Mouse (Mus musculus): Measurements from ENCODE around the gene Maea.
"Not testable (repeated sequence)": the region's sequence is repeated elsewhere in the genome, so short reads cannot be mapped to it uniquely, and the experiment has no call there.

Gene Maea

GRCm38 (mm10) chr5:33335273-33335976, at the start of gene Maea:
Gene Maea, plus strand, starts transcription at chr5:33335509.
- peak; percentile 94 for DNase-seq (ENCODE audit: extremely low read depth, insufficient read length, low spot score)

GRCm38 (mm10) chr5:33293796-33294430, 41.4 kb upstream of the Maea start:
- DNase-seq (ENCODE audit: extremely low read depth, insufficient read length, low spot score) = no peak

GRCm38 (mm10) chr5:33297164-33297563, 38.1 kb upstream of the Maea start:
- no peak for DNase-seq (ENCODE audit: extremely low read depth, insufficient read length, low spot score)

GRCm38 (mm10) chr5:33301801-33302200, 33.5 kb upstream of the Maea start:
- DNase-seq (ENCODE audit: extremely low read depth, insufficient read length, low spot score) = no peak

- no peak for DNase-seq (ENCODE audit: extremely low read depth, insufficient read length, low spot score)
Measured at GRCm38 (mm10) chr5:33310704-33311462, 24.4 kb upstream of the Maea start.

GRCm38 (mm10) chr5:33312192-33312591, 23.1 kb upstream of the Maea start:
- DNase-seq (ENCODE audit: extremely low read depth, insufficient read length, low spot score) = no peak

GRCm38 (mm10) chr5:33324491-33324890, 10.8 kb upstream of the Maea start:
- no peak for DNase-seq (ENCODE audit: extremely low read depth, insufficient read length, low spot score)

- no peak for DNase-seq (ENCODE audit: extremely low read depth, insufficient read length, low spot score)
Measured at GRCm38 (mm10) chr5:33334381-33335272, 682 bp upstream of the Maea start.

GRCm38 (mm10) chr5:33335977-33336360, 660 bp downstream of the Maea start:
- peak; percentile 71 for DNase-seq (ENCODE audit: extremely low read depth, insufficient read length, low spot score)

GRCm38 (mm10) chr5:33337206-33337605, 1.9 kb downstream of the Maea start:
- peak; percentile 33 for DNase-seq (ENCODE audit: extremely low read depth, insufficient read length, low spot score)

GRCm38 (mm10) chr5:33341165-33341564, 5.9 kb downstream of the Maea start:
- DNase-seq (ENCODE audit: extremely low read depth, insufficient read length, low spot score) = no peak

GRCm38 (mm10) chr5:33342248-33342647, 6.9 kb downstream of the Maea start:
- DNase-seq (ENCODE audit: extremely low read depth, insufficient read length, low spot score) = not testable (repeated sequence)

GRCm38 (mm10) chr5:33342821-33343220, 7.5 kb downstream of the Maea start:
- peak; percentile 27 for DNase-seq (ENCODE audit: extremely low read depth, insufficient read length, low spot score)

GRCm38 (mm10) chr5:33343571-33343970, 8.3 kb downstream of the Maea start:
- no peak for DNase-seq (ENCODE audit: extremely low read depth, insufficient read length, low spot score)

GRCm38 (mm10) chr5:33344070-33344469, 8.8 kb downstream of the Maea start:
- DNase-seq (ENCODE audit: extremely low read depth, insufficient read length, low spot score) = no peak

GRCm38 (mm10) chr5:33347620-33348019, 12.3 kb downstream of the Maea start:
- no peak for DNase-seq (ENCODE audit: extremely low read depth, insufficient read length, low spot score)

GRCm38 (mm10) chr5:33349205-33349604, 13.9 kb downstream of the Maea start:
- no peak for DNase-seq (ENCODE audit: extremely low read depth, insufficient read length, low spot score)

- no peak for DNase-seq (ENCODE audit: extremely low read depth, insufficient read length, low spot score)
Measured at GRCm38 (mm10) chr5:33349706-33350105, 14.4 kb downstream of the Maea start.

- DNase-seq (ENCODE audit: extremely low read depth, insufficient read length, low spot score) = no peak
Measured at GRCm38 (mm10) chr5:33351556-33352272, 16.4 kb downstream of the Maea start.

GRCm38 (mm10) chr5:33352273-33352645, 16.9 kb downstream of the Maea start:
- DNase-seq (ENCODE audit: extremely low read depth, insufficient read length, low spot score) = no peak

All from 3134 (cell line).